Mouse (Mus musculus): ENCODE results near the gene Cpa2.

The Cpa2 gene

DNA sequence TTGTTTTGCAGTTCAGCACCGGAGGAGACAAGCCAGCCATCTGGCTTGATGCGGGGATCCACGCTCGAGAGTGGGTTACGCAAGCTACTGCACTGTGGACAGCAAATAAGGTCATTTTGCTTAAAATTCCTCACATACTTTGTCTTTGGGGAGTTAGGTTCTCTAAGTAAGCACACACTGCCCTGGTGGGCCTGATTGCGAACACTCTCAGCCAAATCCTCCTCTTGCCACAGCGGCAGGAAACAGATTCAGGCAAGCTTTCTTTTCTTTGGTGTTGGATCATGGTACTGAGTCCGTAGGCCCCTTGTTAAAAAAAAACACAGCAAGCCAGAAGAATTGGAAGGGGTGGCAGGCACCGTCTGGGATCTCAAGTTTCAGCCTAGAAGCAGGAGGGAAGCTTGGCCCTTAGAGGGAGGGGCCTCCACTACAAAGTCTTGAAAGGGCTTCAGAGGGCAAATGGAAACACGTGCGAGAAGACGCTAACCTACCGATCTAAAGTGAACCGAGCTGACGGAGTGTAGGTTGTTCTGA is 7.9 kb downstream of the Cpa2 start:
- no peak for DNase-seq

DNA sequence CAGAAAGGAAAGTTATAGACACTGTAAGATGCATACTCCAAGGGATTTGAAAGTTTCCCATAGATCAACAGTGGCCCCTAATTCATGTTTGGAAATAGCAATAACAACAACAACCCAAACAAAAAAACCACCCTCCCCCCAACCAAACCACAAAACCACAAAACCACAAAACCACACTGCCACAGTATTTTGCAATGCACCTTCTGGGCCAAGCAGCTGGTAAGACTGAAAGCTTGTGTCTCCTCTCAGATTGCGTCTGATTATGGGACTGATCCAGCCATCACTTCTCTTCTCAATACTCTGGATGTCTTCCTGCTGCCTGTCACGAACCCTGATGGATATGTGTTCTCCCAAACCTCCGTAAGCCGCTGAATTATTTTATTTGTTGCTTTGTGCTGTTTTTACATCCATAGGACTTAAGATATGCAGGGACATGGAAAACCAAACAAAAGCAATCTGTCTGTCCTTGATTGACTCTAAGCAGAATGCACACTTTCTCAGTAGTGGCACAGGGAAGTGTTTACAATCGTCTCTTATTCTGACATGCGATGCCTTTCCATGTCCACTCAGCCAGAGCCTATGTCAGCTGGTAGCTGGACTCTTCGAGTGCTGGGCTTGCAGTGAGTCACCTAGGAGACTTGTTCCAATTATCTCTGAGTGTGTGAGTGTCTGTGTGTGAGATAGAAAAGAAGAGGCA is 9.3 kb downstream of the Cpa2 start:
- no peak for DNase-seq

DNA sequence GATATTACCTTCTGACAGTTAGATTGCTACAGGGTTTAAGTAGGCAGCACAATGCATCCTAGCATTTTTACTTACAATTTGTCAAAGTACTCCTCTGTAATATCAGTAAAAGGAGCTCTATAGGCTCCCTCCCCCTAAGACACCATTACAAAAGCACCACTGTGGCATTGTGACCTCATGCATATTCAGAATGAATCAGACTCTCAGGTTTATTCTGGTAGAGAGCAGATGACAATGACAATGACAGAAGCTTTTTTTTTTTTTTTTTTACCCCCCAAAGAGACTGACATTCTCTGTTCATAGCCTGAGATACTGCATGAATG is 9.8 kb downstream of the Cpa2 start:
- DNase-seq: no peak

DNA sequence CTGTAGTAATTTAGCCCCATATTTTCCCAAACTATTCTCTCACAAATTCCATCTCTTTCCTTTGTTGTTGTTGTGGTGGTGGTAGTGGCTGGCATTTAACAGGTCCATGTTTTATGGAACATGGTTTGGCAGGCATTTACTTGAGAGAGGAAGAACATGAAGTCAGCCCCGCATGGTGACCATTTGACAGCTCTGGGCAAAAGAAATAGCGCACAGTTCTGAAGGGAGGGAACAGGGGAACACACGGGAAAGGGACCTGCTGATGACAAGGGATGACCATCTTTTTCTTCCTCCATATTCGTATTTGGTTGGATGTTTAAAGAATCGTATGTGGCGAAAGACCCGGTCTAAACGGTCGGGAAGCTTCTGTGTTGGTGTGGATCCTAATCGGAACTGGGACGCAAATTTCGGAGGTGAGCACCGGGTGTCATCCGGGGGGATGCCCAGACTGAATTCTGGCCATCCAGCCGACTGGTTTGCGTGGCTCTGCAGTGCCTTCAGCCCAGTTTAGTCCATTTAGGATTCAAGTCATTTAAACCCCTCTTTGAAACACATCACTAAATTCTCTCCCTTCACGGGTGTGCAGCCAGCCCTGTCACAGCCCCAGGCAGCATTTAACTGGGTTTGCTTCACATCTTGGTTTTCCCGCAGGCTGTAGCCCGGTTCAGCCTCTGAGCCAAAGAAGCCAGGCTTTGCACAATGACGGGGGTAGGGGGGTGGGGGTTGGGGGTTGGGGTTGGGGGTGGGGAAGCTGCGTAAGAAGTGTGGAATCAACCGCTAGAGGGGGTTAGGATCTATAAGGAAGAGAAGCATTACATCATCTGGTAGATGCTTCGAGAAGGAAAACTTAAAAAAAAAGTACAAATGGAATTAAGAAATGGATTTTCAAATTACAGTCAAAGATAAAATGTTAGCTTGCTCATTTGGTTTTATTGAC is 10.5 kb downstream of the Cpa2 start:
- DNase-seq: no peak

DNA sequence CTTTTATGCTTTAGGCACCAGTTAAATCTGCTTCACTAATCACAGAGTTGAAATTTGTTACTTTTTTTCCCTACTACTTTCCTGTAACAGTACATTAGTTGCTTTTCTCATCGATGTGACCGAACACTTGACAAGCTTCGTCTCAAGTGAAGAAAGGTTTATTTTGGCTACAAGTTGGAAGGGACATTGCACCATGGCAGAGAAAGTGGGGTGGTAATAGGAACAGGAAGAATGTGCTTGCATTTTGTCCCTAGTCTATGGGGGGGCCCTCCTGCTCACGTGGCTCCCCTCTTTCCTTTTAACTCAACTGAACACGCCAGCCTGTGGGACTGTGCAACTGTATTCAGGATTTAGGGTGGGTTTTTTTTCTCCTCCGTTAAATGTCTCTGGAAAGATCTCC is 11.2 kb downstream of the Cpa2 start:
- no peak for DNase-seq

DNA sequence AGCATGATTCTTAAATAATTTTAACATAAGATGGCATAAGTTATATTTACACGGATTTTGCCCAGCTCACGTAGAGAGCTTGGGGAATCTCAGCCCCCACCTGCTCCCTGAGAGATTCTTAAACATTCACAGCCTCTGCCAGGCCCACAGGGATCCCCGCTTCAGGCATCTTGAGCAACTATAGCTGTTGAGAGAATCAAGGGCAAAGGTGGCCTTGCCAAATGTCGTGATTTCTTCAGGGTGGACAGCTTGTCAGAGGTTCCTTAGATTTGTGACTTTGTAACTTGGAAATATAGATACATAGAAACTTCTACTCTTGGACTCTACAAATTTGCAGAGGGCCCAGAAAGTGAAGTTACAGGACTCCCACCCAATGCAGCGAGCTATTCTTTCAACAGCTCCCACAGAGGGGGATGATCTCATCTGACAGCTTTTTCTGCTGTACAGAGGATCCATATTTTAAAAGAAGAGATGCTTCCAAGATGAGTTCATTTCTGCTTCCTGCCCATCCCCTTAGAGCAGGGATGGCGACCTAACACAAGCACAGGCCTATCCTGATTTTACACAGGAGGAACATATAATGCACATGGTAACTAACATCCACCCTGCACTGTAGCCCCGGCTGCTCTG is 12.1 kb downstream of the Cpa2 start:
- no peak for DNase-seq

DNA sequence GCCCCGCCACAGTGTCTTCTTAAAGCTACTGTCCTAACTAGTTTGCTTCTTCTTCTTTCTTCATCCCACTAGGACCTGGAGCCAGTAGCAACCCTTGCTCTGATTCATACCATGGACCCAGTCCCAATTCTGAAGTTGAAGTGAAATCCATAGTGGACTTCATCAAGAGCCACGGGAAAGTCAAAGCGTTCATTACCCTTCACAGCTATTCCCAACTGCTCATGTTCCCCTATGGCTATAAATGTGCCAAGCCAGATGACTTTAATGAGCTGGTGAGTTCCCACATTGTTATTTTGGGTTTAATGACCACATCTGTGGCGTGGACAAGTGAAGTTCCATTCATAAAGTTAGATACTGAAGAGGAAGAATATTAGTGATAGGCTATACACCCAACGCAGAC is 12.7 kb downstream of the Cpa2 start:
- no peak for DNase-seq

DNA sequence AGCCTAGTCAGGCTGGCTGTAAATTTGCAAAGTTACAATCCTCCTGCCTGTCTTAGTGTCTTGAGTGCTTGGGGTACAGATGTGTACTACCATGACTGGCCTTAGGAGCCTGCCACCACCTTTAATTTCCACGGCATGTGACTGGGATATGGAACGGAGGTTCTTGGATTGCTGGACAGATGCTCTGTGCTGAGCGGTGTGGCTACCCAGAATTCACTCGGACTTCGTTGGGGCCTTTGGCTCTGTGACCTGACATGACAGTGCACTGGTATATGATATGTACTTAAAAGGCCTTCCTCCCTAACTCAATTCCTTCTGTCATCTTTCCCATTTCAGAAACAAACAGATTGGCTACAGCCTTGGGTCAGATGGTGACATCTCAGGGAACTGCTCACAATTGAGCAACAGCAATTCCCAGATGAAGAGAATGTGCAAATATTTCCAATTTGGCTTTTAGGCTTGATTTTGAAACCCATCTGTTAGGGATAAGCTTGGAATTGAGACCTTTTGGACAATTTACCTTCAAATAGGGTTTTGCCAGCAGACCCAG is 13.3 kb downstream of the Cpa2 start:
- DNase-seq: no peak

DNA sequence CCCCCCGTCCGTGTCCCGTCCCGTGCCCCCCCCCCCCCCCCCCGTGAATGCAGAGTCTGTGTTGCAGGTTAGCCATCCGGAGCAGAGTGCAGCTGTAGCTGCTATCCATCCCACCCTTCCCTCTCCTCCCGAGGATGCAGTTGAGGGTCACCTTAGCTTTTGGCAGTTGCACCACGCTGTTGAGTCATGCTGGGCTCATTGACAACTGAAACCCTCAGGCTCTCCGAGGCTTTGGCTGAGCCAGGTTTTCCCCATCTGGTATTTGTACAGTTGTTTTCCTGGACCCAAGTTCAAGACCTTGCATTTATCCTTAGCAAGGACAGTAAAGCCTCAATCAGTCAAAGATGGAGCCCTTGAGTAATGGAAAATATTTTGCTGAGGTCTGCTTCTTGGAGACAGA is 14.7 kb downstream of the Cpa2 start:
- no peak for DNase-seq

DNA sequence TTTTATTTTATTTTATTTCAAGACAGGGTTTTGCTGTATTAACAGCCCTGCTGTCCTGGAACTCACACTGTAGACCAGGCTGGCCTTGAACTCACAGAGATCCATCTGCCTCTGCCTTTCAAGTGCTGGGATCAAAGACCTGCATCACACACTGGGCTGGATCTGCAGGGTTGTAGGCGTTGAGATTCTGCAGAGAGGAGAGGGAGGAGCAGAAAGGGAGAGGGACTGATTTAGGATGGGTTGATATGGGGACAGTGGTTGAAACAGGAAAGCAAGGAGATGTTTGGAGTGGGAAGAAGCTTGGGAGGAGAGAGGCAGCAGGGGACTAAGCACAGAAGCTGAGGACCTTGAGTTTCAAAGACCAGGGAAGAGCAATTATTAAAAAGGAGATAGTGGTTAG is 18.3 kb downstream of the Cpa2 start:
- DNase-seq: no peak

DNA sequence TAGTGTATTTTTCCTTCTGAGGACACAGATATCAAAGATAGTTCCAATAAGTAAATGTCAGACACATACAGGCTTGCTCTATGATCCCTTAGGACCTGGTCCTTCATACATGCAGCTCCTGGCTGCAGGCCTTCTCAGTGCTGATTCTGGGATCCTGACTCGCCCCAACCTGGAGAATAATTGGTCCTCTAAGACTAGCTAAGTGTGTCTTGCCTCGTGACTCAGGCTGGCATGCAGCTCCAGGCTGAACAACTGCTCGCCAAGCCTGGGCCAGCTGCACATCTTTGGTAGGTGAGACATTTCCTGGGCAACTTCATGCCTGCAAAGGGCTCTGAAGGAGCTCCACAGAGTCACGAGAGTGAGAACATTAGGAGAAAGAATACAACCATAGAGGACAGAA is 20.8 kb downstream of the Cpa2 start:
- DNase-seq: no peak

DNA sequence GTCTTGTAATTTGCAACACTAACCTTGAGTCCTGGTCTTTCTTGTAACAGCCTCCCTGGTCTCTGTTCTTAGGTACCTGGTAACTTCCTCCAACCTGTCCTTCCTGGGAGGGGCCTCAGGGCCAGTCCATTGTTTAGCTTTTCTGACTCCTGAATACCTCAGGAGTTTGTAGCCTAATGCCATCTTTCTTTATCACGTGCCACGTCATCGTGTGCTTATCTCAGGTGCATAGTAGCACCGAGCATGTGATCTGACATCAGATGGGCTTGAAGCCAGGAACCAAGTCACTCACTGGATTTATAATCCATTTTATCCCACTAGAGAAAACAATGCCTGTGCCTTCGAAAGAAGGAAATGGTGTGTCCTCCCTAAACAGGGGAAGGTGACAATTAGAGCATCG is 22.2 kb downstream of the Cpa2 start:
- no peak for DNase-seq

DNA sequence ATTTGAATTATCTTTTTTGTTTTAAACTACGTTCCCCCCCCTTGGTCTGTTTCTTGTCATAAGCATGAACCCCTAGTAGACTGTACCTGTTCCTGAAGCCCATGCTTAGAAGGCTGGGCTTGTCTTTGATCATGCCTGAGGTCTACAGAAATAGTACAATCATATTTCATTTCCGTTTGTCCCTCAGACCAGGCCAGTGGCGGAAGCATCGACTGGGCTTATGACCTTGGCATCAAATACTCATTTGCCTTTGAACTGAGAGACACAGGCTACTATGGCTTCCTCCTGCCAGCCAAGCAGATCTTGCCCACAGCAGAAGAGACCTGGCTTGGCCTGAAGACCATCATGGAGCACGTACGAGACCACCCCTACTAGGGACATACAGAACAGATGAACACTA is 22.7 kb downstream of the Cpa2 start:
- DNase-seq: no peak

DNA sequence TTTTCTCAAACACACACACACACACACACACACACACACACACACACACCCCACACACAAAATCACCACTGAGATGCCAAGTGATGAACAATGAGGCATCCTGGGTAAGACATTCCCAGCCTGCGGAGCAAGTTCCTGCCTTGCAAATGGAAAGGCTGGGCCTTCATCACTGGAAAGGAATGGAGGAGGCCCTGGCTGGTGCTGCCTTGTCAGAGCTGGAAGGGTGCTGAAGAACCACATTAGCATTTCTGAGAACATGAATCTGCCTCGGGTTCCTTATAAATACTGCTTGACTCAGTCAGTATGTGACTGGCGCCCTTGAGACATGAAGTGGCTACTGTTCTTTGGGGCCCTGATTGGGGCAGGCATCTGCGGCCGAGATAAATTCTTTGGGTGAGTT is 26.7 kb downstream of the Cpa2 start, which contains the start of gene Cpa4:
Gene Cpa4, plus strand, starts transcription at position 301 of the 400 bp plus-strand sequence.
- DNase-seq: no peak

DNA sequence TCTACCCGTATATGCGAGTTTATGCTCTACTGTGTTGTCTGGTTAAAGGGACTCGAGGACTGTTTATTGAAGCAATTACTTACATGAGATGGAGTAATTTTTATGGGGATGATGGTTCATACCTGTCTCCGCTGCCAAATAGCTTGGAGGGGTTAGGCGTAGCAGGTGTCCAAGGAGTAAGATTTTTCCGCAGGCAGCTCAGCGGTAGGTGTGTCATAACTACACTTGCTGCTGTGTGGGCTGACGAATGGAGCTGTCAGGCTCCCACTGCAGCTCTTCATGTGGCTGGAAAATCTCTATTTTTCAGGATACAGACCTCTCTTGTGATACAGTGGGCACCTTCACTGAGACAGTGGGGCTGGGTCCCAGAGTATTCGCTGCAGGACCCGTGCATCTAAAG is 27.9 kb downstream of the Cpa2 start:
- DNase-seq: no peak

DNA sequence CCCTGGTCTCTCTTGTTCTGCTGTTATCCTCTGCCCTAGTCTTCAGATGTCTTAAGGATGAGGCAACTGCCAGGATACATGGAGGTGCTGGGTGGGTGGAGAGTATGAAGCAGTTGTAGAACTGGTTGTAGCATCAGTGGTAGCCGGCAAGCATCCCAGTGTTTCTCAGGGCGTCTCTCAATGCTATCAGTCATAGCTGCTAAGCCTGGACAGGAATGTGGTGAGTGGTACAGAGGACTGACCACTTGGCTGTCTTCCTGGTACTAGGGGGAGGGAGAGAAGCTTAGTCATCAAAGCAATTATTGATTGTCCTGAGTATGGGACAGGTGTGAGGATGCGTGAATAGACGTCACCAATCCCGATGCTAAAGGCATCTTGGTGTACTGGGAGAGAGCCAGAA is 28.6 kb downstream of the Cpa2 start:
- no peak for DNase-seq

DNA sequence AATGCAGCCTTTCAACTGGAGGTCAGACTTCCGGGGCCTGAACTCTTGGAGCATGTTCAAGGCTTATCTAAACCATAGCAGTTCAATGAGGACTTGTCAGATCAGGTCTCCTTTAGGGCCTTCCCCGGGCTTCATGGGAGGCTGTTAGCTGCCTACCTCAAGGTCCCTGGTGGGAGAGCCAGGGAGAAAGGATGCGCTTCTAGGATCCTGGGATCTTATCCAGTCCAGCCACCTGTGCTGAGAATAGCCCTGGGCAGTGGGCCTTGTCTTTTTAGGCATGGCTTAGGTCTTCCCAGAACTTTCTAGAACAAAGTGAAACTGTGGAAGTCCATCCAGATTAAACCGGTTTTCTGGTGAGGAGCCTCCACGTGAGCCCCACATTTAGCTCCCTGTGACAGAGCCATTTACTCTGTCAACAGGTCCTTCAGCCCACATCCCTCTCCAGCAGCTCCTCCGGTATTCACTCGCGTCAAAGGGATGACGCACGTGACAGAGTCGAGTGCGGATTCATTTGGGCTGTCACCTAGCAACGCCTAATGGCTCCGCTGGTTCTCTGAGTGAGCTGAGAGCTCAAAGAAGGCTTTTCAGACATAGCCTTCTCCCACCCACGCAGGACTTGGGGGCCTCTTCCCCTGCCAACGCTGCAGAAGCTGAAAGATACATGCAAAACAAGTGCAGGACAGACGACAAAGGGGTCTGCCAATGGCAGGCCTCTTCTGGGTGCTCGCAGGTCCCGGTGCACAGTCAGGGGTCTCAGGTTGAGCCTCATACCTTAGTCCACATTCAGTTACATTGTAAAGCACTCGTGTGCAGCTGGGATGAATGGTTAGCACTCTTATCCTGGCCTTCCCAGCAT is 31.3 kb downstream of the Cpa2 start:
- DNase-seq: no peak

DNA sequence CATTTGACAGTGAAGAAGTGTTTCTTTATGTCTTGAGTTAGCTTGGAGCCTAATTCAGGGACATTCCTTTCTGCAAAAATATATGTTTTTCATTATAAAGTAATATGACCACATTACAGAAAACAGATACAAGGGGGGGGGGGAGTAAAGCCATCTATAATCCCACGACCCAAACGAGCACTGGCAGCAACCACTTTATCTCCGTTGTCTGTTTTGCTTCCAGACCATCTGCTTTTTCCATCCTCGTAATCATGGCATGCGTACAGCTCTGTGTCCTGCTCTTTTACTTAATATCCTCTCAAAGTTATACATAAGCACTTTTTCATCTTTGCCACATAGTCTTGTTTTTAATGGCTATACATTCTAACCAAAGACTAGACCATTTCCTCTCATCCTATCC is 32.0 kb downstream of the Cpa2 start:
- DNase-seq: no peak

DNA sequence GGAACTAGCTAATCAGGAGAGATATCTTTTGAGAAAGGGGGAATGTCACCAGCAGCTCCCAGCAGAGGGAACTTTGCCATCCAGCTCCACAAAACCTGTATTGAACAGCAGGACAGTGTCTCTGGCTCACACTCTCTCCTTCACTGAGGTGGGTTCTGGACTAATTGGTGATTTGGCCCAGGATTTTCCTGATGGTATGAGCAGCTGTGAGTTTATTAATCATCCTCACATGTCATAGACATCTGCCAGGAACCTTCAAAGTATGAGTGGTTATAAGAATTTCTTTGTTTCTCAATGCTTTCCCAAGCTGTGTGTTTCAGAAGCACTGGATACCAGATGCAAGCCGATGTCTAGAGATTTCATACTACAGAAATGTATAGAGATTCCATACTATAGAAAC is 33.6 kb downstream of the Cpa2 start:
- DNase-seq: no peak

DNA sequence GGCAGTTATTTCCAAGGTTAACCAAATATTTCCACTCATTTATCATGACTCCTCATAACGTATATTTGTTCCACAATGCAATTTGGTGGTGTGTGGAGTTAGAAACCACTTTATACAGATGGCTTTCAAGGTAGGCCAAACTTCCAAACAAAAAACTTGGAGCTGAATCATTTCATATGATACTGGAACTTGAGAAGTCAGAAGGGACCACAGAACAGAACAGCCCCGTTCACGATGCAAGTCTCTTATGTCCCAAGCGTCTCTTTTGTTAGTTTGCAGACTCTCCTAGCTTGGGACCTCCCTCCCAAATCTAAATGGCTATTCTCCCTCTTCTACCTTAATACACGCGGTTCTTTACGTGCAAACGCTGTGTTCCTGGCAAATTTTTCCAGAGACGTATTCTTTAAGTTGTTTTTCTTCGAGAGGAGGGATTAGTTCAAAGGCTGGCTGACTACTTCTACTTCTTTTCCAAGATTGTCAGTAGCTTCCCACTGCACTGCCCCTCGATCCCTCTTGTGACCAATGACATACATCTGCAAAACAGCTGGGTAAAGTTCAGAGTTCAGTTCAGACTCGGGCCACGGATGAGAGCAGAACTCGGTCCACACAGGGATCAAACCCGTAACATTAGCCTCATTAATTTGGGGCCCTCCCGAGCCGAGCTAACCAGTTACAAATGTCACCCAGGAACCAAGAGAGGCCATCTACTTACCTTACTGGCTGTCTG is 35.3 kb downstream of the Cpa2 start:
- DNase-seq: no peak

DNA sequence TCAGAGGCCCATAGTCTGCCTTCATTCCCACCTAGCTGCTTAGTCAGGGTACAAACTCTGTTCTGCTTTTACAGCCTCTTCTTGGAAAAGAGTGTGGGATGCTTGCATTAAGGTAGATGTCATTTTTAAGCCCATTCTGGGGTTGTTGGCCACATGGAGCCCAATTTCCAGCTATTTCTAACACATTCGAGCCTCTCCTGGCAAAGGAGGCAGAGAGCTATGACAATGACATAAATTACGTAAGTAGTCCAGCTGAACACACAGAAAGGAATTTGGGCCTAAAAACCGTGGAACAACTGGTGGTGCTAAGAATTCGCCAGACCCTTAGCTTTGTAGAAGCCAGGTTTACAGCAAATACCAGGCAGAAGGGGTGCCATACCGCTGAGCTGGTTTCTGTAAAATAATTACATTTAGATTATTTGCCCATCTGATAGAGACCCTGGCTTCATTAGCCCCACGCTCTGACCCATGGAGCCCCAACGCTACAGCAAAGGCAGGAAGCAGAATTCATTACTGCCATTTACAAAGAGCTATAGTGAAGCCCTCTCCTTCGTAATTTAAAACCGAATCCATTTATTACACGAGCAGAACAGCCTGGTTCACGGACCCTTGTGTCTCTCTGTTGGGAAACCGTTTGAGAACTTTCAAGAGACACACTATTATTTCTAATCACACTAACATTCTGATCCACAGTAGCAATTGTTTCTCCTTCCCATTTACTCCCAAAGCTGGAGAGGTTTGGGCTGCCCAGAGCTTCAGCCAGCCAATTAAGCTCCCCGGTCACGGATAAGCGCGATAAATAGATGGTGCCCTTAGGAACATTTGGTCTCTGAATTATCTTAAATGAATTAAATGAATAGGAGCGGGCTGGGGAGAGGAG is 38.8 kb downstream of the Cpa2 start:
- no peak for DNase-seq

Data from liver (tissue).